Mouse (Mus musculus): ENCODE results near the gene Gpx1. TPM values are rescaled to one million over a fixed set of nuclear protein-coding genes. Genes with fewer than 3 reads are reported as not detected.

The Gpx1 gene
- total RNA-seq, 1 experiment: 939 TPM

GRCm38 (mm10) chr9:108341139-108341475, 2.4 kb downstream of the Gpx1 start:
- no peak for TF ChIP-seq ZC3H11A (IDR thresholded peaks at IDR 0.05; ENCODE audit: borderline replicate concordance, low read depth, low read length)
- no peak for TF ChIP-seq MAFK (IDR thresholded peaks at IDR 0.05; ENCODE audit: insufficient read depth, low read depth, low read length)
- TF ChIP-seq ZNF384 (IDR thresholded peaks at IDR 0.05; ENCODE audit: low read depth, low read length): no peak
- no peak for TF ChIP-seq HCFC1 (IDR thresholded peaks at IDR 0.05; ENCODE audit: borderline replicate concordance, insufficient read depth, low read length)
- H3K36me3 ChIP-seq (ENCODE audit: control insufficient read depth, insufficient read depth, low read length, poor library complexity, severe bottlenecking): peaks cover 10% of the 10 kb centered on the region
- H3K27ac ChIP-seq (ENCODE audit: insufficient read depth, low read depth, low read length, poor library complexity, severe bottlenecking): no peak overlapping the region
- no peak overlapping the region for H3K9ac ChIP-seq (ENCODE audit: insufficient read depth, low read depth, low read length, poor library complexity, severe bottlenecking)
- in situ Hi-C loops (cut with MboI; ENCODE audit: low sequenced_read_pairs in 2 of 2, unreplicated experiment in 2 of 2): no loop called here
- H3K9me3 ChIP-seq (ENCODE audit: control insufficient read depth, insufficient read depth, low read depth, low read length): no peaks in the 10 kb centered on the region
- peaks cover 3 to 6% of the 10 kb centered on the region in 2 experiments; a peak in 3 of 4 replicates for H3K4me1 ChIP-seq (ENCODE audit: control insufficient read depth in 2 of 2, insufficient read depth in 2 of 2, low read length in 2 of 2, poor library complexity in 1 of 2)
- no peak for DNase-seq (ENCODE audit: low read depth, low spot score)
- no peak overlapping the region for H3K4me3 ChIP-seq (ENCODE audit: insufficient read depth in 1 of 2, low read depth in 1 of 2, low read length in 2 of 2, poor library complexity in 1 of 2, severe bottlenecking in 1 of 2)

DNA sequence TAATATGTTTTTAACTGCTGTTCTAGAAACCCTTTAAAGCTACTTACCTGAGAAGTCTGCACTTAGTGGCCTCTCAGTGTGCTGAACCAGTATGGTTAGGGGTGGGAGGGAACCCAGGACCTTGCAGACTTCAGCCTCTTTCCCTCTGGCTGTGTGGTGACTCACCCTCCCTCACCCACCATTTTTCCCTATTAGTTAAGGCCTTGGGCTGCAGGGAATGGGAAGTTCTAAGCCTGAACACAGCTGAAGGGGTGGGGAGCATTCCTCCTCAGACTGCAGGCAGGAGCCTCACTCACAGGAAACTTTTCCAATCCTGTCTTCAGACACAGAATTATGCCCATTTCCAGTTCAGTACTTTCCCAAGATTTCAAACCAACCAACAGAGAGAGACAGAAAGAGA, 3.1 kb downstream of the Gpx1 start:
- Histone ChIP-seq H3K9me3 (ENCODE audit: control insufficient read depth, insufficient read depth, low read depth, low read length) (no peaks in the 10 kb centered on the region), H3K4me3 (ENCODE audit: insufficient read depth in 1 of 2, low read depth in 1 of 2, low read length in 2 of 2, poor library complexity in 1 of 2, severe bottlenecking in 1 of 2) (no peak overlapping the region), H3K36me3 (ENCODE audit: control insufficient read depth, insufficient read depth, low read length, poor library complexity, severe bottlenecking) (peaks cover 8% of the 10 kb centered on the region; the same call in 1 of the 2 replicates), H3K27ac (ENCODE audit: insufficient read depth, low read depth, low read length, poor library complexity, severe bottlenecking) (peak overlapping the region; percentile 47; the same call in 1 of the 2 replicates), H3K4me1 (ENCODE audit: control insufficient read depth in 2 of 2, insufficient read depth in 2 of 2, low read length in 2 of 2, poor library complexity in 1 of 2) (peaks cover 3 to 6% of the 10 kb centered on the region in 2 experiments; a peak in 3 of 4 replicates), H3K9ac (ENCODE audit: insufficient read depth, low read depth, low read length, poor library complexity, severe bottlenecking) (no peak overlapping the region; the same call in 1 of the 2 replicates)
- in situ Hi-C loops (cut with MboI; ENCODE audit: low sequenced_read_pairs in 2 of 2, unreplicated experiment in 2 of 2): no loop called here
- DNase-seq (ENCODE audit: low read depth, low spot score): no peak
- TF ChIP-seq ZNF384 (IDR thresholded peaks at IDR 0.05; ENCODE audit: low read depth, low read length) (no peak), MAFK (IDR thresholded peaks at IDR 0.05; ENCODE audit: insufficient read depth, low read depth, low read length) (no peak)

DNA sequence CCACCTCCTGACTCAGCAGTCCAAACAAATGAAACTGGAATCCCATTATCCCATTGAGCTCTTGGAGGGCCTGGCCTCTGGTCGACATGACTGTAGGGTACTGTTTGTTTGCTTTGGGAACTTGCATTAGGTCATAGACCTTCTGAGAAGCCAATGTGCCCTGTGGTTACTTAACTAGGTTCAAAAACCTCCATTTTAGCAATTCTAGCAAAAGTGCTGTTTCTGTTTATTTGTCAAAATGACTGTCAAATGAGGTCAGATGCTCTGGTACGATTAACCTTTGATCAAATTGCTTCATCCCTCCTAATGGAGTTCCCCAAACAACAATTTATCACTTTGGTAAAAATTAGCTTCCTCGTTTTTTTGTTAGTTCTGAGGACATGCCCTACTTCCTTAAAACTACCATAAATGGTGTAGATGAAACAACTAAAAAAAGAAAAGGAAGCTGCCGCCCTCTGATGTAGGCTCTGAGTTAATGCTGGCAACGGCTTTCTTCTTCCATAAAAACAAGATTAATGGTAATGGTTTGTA, 3.7 kb downstream of the Gpx1 start:
- TF ChIP-seq HCFC1 (IDR thresholded peaks at IDR 0.05; ENCODE audit: borderline replicate concordance, insufficient read depth, low read length) (no peak), CHD2 (IDR thresholded peaks at IDR 0.05; ENCODE audit: low read depth, low read length) (no peak), ZNF384 (IDR thresholded peaks at IDR 0.05; ENCODE audit: low read depth, low read length) (no peak), ZC3H11A (IDR thresholded peaks at IDR 0.05; ENCODE audit: borderline replicate concordance, low read depth, low read length) (no peak), MAFK (IDR thresholded peaks at IDR 0.05; ENCODE audit: insufficient read depth, low read depth, low read length) (no peak)
- Histone ChIP-seq H3K27ac (ENCODE audit: insufficient read depth, low read depth, low read length, poor library complexity, severe bottlenecking) (peak overlapping the region; percentile 59; the same call in 1 of the 2 replicates), H3K36me3 (ENCODE audit: control insufficient read depth, insufficient read depth, low read length, poor library complexity, severe bottlenecking) (peaks cover 8% of the 10 kb centered on the region; the same call in 1 of the 2 replicates), H3K9ac (ENCODE audit: insufficient read depth, low read depth, low read length, poor library complexity, severe bottlenecking) (no peak overlapping the region), H3K4me1 (ENCODE audit: control insufficient read depth in 2 of 2, insufficient read depth in 2 of 2, low read length in 2 of 2, poor library complexity in 1 of 2) (peaks cover 3 to 6% of the 10 kb centered on the region in 2 experiments; a peak in 3 of 4 replicates), H3K4me3 (ENCODE audit: insufficient read depth in 1 of 2, low read depth in 1 of 2, low read length in 2 of 2, poor library complexity in 1 of 2, severe bottlenecking in 1 of 2) (no peak overlapping the region), H3K9me3 (ENCODE audit: control insufficient read depth, insufficient read depth, low read depth, low read length) (no peaks in the 10 kb centered on the region)
- DNase-seq (ENCODE audit: low read depth, low spot score): no peak
- in situ Hi-C loops (cut with MboI; ENCODE audit: low sequenced_read_pairs in 2 of 2, unreplicated experiment in 2 of 2): no loop called here

DNA sequence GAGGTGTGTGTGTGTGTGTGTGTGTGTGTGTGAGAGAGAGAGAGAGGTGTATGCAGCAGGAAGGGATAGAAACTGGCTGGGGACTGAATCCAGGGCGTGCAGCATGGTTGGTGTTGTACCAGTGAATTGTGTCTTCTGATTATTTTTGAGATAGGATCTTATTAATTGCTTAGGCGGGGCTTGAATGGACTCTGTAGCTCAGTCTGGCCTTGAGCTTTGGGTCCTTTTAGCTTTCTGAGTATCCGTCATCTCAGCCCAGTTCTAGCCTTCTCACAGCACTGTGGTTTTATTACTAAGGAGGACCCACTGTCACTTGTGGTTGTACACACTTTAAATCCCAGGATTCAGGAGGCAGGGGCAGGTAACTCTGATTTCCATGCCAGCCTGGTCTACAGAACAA, 4.6 kb downstream of the Gpx1 start:
- peaks cover 8% of the 10 kb centered on the region; the same call in 1 of the 2 replicates for H3K36me3 ChIP-seq (ENCODE audit: control insufficient read depth, insufficient read depth, low read length, poor library complexity, severe bottlenecking)
- TF ChIP-seq HCFC1 (IDR thresholded peaks at IDR 0.05; ENCODE audit: borderline replicate concordance, insufficient read depth, low read length) (no peak), ZC3H11A (IDR thresholded peaks at IDR 0.05; ENCODE audit: borderline replicate concordance, low read depth, low read length) (no peak), ZNF384 (IDR thresholded peaks at IDR 0.05; ENCODE audit: low read depth, low read length) (no peak), MAFK (IDR thresholded peaks at IDR 0.05; ENCODE audit: insufficient read depth, low read depth, low read length) (no peak), CHD2 (IDR thresholded peaks at IDR 0.05; ENCODE audit: low read depth, low read length) (no peak)
- H3K9ac ChIP-seq (ENCODE audit: insufficient read depth, low read depth, low read length, poor library complexity, severe bottlenecking): no peak overlapping the region
- in situ Hi-C loops (cut with MboI; ENCODE audit: low sequenced_read_pairs in 2 of 2, unreplicated experiment in 2 of 2): no loop called here
- H3K27ac ChIP-seq (ENCODE audit: insufficient read depth, low read depth, low read length, poor library complexity, severe bottlenecking): no peak overlapping the region
- H3K4me1 ChIP-seq (ENCODE audit: control insufficient read depth in 2 of 2, insufficient read depth in 2 of 2, low read length in 2 of 2, poor library complexity in 1 of 2): peaks cover 4 to 6% of the 10 kb centered on the region in 2 experiments
- H3K4me3 ChIP-seq (ENCODE audit: insufficient read depth in 1 of 2, low read depth in 1 of 2, low read length in 2 of 2, poor library complexity in 1 of 2, severe bottlenecking in 1 of 2): no peak overlapping the region
- no peak for DNase-seq (ENCODE audit: low read depth, low spot score)
- H3K9me3 ChIP-seq (ENCODE audit: control insufficient read depth, insufficient read depth, low read depth, low read length): no peaks in the 10 kb centered on the region

GRCm38 (mm10) chr9:108343835-108344234, 5.1 kb downstream of the Gpx1 start:
- no peaks in the 10 kb centered on the region for H3K9me3 ChIP-seq (ENCODE audit: control insufficient read depth, insufficient read depth, low read depth, low read length)
- in situ Hi-C loops (cut with MboI; ENCODE audit: low sequenced_read_pairs in 2 of 2, unreplicated experiment in 2 of 2): no loop called here
- no peak overlapping the region for H3K27ac ChIP-seq (ENCODE audit: insufficient read depth, low read depth, low read length, poor library complexity, severe bottlenecking)
- H3K4me3 ChIP-seq (ENCODE audit: insufficient read depth in 1 of 2, low read depth in 1 of 2, low read length in 2 of 2, poor library complexity in 1 of 2, severe bottlenecking in 1 of 2): no peak overlapping the region
- TF ChIP-seq MAFK (IDR thresholded peaks at IDR 0.05; ENCODE audit: insufficient read depth, low read depth, low read length) (no peak), ZNF384 (IDR thresholded peaks at IDR 0.05; ENCODE audit: low read depth, low read length) (no peak)
- H3K36me3 ChIP-seq (ENCODE audit: control insufficient read depth, insufficient read depth, low read length, poor library complexity, severe bottlenecking): peaks cover 8% of the 10 kb centered on the region; the same call in 1 of the 2 replicates
- peaks cover 5 to 6% of the 10 kb centered on the region in 2 experiments for H3K4me1 ChIP-seq (ENCODE audit: control insufficient read depth in 2 of 2, insufficient read depth in 2 of 2, low read length in 2 of 2, poor library complexity in 1 of 2)
- no peak overlapping the region for H3K9ac ChIP-seq (ENCODE audit: insufficient read depth, low read depth, low read length, poor library complexity, severe bottlenecking)
- no peak for DNase-seq (ENCODE audit: low read depth, low spot score)

All from ES-E14 (cell line).